Mouse (Mus musculus) gastrocnemius, postnatal 25 days (tissue): ENCODE measurements around the gene Grip1. TPM values are rescaled to one million over a fixed set of nuclear protein-coding genes. Genes with fewer than 3 reads are reported as not detected.

Source experiments
- DNase-seq: peaks from one replicate; pipeline ENCODE4 v3.0.0; 2022
- total RNA-seq, 2 experiments: library from RNA; stranded (reverse); gene quantifications; 1 replicate in 1 of 2; 2 replicates in 1 of 2; pipeline ENCODE4 v1.2.3; 2021

Grip1 gene
- total RNA-seq, 2 experiments from 2014 or later, result 0.08 TPM; not detected in 1

DNA sequence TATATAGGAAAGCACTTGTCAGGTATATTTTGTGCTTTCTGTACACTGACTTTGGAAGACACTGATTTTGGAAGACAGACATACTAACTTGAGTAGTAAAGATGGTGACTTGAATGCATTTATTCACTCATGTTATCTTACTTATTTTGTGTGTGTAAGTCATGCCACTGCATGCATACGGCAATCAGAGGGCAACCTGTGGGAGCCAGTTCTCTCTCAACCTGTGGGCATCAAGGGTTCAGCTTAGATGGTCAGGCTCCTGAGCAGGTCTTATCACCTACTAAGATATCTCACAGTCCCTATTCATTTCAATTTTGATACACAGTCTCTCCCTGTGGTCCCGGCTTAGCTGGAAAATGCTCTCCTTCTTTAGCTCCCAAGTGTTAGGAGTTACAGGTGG is 5.4 kb downstream of the Grip1 start:
- DNase-seq, result no peak

DNA sequence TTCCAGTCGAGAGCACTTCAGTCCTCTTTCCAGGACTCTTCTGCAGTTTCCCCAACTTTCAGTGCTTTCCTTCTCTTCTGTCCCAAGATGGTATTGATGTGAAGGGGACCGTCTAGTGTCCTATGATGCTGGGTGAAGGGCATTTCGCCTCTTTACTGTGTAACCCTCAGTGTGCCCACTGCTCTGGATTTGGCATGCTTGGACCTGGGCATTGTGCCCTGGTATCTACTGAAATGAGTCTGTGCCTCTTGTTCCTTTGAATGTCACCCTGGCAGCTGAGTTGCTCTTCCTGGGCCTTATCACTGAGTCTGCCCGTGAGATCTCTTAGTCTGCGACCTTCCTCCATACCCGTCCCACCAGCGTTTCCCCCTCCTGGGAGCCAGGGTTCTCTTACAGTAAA is 9.7 kb downstream of the Grip1 start:
- DNase-seq, result no peak

DNA sequence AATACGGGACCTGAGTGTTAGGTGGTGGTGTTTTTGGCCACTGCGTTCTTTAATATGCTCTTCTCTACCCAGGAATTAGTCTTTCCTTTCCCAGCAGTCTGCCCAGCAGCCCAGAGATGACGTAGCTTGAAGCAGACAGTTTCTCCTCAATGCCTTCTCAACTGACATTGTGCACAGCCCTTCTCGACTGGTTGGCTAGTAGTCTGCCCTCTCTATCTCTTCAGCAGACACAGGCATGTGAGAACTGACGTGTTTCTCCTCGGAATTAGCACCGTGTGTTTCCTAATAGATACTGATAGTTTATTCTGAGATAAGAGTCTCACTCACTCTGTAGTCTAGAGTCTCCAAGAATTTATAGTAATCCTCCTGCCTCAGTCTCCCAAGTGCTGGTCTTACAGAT is 10.2 kb downstream of the Grip1 start:
- no peak for DNase-seq

DNA sequence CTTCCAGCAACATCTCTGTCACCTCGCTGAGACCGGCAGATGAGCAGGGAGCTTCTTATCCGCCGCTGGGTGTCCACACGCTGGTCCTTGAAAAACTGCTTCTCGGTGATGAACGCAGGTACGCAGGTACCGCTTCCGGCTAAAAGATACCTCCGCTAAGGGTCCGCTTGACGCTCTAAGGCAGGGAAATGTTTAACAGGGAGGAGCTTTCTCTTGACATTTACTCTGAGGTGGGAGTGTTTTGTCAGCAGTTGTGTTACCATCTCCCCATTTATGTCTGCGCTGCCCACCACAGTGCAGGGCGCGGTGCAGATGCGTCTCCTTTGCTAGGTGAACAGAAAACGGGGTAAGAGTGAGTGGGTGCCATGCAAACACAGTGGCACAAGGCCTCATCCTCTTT is 14.3 kb downstream of the Grip1 start:
- DNase-seq, result no peak

DNA sequence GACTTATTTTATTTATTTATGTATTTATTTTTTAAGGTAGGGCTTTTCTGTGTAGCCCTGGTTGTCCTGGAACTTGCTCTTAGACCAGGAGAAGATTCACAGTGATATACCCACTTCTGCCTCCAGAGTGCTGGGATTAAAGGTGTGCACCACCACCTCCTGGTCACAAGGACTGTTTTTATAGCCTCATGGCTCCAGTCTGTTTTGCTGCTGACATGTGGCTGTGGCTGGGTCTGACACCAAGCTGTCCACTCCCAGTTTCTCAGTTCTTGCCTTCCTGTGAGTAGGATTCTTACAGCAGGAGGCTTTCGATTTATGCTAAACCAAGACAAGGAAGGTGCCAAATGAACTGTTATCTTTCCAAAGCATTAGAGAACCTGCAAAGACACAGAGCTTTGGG is 16.5 kb downstream of the Grip1 start:
- DNase-seq, result no peak

DNA sequence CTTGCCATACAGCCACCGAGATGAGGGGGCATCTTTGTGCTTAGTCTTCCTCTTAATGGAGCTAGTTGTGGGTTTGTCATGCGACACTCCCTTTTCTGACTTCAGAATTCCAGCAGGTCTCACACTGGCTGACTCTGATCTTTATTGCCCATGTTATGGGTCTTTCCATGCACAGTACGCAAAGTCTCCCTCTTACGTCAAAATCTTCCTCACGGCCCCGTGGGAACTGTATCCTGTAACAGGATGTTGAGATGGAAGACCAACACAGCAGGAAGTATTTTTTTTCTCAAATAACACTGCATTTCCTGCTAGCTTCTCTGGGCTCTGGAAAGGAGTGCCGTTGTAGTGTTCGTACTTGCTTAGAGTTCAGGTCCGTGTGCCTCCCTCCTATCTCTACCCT is 21.5 kb downstream of the Grip1 start:
- no peak for DNase-seq

DNA sequence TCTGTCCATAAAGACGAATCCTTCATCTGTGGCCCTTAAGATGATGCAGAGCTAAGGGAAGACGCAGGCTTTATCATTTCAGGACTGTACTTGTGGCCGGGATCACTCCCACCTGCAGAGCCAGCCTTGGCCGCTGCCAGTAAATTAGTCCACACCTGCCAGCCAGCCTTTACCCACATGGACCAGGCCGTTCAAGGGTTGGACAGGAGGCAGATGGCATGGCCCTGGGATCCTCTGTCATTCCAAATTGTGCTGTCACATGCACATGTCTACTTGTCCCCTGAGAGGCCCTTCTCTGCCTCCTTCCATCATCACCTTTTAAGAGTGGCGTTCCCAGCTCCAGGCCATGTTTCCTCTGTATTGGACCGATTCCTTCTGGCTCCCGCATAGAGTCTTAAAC is 24.0 kb downstream of the Grip1 start:
- DNase-seq, result no peak

DNA sequence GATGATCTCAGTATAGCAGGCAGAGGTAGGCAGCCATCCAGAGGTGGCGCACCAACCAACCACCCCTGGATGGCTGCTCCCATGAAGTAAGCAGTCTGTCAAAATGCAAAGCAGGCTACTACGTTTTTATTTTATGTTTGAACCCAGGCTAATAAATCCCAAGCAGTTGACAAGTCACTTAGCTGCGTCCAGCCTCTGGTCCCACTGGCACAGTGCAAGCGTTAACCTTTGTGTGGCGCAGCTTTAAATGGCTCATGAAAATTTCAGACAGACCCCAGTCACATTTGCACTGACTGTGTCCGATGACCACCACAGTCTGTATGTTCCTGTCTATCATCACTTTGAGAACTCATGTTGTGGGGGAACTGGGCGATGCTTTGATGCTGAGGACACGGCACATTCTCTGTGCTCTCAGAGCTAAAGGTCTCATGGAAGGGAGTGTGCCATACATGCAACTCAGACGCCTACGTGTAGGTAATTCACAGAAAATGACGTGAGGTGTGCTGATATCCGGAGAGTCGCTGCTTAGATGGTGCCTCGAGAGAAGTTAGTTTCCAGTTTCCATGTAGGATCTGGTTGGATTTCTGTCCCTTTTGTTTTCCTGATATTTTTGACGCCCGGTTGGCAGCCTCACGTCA is 29.6 kb downstream of the Grip1 start:
- DNase-seq, result no peak

DNA sequence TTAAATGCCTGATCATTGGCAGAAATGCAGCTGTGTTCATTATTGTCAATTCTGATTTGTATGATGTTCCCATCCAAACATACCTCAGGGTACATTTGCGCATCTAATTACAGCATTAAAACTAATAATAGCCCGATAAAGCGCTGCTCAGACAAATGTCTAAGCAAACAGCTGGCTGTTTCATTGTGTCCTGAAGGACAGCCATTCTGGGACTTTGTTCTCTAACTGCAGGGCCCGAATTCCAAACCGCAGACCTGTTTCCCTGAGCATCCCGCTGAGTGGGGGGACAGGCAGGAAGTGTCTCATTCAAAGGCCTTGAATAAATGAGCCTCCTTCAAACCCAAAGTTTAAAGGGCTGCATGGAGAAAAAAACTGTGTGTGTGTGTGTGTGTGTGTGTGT is 30.1 kb downstream of the Grip1 start:
- DNase-seq, result no peak

DNA sequence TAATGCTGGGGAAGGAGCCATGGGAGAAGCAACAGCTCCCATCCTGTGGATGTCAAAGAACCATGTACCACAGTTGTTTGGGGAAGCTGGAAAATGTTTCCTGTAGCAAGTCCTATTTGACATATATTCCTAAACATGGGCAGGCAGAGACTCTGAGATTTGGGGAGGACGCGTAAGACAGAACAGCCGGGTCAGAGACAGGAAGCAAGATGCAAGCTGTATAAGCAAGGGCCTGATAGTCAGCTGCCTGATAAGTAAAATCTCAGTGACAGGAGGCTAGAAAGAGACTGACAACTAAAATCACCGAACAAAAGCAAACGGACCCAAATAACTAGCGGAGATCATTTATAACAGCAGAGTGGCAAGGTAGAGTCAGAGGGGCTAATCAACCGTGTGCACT is 33.3 kb downstream of the Grip1 start:
- DNase-seq, result no peak

DNA sequence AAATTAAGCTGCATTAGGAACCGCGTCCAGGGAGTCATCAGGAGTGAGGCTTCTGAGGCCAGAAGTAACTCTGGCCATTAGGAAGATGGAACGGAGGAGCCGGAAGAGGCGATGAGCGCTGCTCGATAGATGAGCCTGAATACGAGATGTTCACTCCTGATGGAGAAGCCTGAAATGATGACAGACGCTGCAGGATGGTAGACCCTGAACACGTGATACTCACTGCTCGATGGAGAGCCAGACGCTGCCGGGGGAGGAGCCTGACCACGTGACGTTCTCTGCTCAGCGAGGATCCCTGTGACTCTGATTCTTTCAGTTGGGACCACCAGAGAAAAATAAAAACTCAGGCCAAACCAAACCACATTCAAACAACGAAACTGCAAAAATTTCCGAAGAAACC is 37.2 kb downstream of the Grip1 start:
- DNase-seq, result no peak

DNA sequence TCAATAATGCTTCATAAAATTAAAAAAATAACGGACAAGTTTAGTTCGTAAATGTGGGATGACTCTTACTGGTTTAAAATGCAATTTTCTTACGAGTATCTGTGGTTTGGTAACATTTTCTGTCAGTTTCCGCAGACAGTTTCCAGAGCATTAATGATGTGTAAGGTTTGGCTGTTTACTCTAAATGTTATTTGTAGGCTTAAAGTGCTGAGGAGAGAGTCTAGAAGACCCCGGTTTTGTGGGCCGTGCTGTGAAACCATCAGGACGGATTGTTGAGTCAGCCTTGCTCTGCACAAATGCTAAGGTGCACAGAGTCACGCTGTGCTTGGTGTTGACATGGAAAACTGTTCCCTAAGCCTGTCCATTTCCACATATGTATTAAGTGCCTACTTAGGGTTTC is 41.7 kb downstream of the Grip1 start:
- no peak for DNase-seq

DNA sequence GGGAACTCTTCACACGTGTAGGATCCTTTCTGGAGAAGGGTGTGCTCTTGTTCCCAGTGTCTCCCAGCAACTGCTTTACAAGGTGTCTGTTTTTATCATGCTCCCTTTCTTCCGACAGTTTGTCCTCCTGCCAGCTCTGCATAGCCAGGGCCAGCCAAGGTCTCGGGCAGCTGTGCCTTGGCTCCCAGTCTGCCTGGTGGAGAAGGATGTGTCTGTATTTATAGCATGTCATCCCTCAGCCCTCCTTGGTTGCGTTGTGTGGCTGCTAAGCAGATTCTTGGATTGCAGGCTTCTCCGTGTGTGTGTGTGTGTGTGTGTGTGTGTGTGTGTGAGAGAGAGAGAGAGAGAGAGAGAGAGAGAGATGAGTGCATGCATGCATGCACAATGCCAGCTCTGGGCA is 42.6 kb downstream of the Grip1 start:
- DNase-seq, result peak; percentile 46

DNA sequence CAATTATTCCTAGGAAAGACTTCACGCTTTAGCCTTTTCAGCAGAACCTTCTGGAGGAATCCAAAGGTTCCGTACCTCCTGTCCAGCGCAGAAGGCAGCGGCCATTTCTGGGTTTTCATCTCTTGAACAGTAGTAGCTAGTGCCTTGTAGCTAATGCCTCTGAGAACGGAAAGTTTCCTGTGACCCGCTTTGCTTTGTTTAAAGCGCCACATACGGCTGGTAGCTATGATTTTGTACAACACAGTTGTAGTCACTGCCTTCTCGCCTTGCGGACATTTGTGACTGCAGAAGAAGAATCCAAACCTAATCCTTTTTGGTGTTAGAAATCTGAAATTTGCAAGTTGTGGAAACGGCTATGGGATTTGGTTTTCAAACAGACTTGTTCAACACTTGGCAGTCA is 68.1 kb downstream of the Grip1 start:
- no peak for DNase-seq

DNA sequence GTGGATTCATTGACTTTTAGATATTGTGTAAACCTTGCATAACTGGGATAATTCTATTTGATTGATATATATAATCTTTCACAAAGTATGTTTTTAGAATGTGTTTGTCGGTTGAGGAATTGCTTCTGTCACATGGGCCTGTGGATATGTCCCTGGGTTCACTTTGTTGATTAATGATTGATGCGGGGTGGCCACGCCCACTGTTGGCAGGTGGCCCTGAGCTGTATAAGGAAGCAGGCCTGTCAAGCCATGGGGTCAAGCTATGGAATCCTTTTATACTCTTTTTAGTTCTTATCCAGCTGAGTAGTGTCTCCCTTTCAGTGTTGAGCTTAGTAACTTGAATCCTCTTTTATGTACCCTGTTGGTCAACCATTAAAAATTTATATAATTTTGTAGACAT is 72.1 kb downstream of the Grip1 start:
- no peak for DNase-seq

DNA sequence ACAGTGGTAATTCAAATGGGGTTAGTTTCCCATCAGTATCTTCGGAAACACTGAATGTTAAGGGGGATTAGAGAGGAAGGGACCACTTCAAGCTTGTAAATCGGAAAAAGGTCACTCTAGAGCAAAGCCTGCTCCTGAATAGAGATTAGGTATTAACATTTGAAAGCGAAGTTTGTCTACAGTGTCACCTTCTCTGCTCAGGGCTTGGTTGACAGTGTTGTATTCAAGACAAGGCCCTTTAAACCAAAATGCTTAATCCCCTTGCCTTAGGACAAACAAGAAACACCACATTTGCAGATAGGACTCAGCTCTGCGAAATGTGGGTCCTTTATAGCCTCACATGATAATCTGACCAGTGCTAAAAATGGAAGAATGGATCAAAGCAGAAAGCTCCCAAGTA is 81.2 kb downstream of the Grip1 start:
- no peak for DNase-seq

DNA sequence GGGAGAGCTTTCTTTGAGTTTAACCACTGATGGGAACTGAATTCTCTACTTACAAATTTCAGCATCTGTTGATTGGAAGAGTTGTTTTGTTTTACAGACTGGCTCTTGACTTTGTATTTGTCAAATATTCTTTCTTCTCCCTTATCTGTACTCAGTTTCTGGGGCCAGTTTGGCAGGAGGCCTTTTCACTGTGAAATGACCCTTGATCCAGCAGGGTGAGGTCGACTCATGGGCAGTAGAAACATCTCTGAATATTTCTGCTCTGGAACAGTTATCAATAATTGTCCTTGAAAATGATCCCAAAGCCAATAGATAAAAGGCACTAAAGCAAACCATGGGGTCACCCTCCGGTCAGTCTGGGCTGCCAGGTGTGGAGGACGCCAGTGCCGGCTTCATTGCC is 88.0 kb downstream of the Grip1 start:
- no peak for DNase-seq

DNA sequence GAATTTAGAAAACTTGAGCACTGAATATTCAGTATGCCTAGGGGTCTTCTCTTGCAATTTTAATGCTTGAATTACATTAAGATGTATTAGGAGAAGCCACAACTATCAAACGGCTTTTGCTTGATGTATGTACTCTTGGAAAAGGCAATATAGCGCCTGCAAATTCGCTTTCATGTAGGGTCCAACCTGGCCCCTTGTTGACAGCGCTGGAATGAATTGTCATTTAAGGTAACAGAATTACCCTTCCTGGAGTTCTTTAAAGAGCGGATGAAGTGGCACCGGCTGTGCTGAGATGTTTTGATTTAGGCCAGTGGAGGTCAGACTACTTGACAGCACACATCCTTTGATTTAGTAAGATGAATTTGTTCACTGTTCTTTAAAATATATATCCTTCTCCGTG is 90.1 kb downstream of the Grip1 start:
- DNase-seq, result no peak

DNA sequence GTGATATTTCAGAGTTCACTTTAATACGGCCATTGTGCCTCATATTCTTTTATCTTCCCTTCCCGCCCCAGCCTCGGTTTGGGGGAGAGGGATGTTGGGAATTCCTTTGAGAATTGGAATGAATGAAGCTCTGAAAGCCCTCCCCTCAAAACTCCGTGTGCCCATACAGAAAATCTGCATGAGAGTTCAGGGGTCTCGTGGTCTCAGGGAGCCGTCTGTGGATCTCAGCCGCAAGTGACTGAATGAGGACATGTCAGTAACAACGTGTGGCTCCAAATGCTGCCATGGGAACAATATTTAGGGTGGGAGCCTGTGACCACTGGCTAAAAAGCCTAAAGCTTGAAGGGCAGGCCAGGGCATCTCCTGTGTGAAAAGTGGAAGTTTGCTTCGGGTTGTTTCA is 91.1 kb downstream of the Grip1 start:
- DNase-seq, result no peak

DNA sequence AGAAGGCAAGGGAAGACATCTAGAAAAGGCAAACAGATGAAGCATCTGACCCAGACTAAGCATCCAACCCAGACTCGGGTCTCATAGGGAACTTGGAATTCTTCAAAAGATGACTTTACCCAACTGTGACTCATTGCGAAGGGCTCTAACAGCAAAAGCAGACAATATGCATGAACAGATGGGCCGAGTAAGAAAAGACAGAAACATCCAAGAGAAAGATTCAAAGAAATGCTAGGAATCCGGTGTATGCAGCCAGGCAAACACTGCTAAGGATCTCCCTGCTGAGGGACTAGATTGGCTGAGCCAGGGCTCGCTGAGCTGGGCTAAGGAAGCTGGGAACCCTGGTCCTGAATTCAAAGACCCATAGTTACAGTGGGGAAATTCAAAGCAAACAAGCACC is 94.2 kb downstream of the Grip1 start:
- no peak for DNase-seq

DNA sequence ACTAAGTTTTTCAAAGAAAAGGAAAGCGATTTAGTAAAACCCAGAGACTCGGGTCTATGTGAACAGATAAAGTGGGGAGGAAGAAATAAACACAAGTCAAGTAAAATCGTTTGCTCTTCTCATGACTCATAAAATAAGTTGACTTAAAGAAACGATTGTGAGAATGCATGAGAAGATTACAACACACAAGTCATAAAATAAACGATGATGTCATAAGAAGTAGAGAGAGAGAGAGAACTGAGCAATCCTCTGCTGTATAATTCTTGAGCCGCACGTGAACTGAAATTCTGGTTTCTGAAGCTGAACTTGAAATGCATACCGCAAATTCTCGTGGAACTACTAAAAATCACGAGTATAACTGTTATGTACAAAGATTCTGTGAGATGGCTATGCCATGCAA is 95.1 kb downstream of the Grip1 start:
- no peak for DNase-seq

DNA sequence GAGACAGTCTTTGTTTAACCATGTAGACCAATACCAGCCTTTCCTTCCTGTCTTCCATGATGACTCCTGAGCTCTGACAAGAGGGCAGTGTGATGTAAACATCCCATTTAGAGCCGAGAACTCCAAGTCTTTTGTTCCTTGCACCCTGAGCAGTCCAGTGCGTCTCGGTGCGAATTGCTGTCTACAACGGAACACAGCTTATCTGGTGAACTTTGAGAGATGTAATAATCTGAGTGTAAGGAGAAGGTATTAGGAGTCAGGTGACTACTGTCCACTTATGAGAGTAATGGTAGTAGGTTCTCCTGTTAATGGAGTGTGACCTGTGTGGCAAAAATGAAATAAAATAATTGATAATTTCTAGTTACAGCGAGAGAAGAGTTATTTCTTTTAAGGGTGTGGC is 97.0 kb downstream of the Grip1 start:
- DNase-seq, result no peak

DNA sequence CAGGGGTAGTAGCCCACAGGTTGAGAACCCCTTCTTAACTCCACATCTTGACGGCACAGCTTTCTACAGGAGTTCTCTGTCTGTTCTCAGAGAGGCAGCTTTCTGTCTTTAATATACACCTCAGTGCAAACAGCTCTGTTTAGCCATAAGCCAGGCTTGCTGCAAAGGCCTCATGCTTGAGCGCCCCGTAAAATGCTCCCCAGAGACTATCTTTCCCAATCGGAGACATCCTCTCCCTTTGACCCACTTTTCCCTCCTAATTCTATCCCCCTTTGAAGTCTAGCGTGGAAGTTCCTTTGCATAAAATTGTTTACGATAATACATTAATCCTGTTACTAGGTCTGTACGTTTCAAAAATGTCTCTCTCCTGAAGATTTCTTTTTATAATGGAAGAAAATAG is 102.7 kb downstream of the Grip1 start:
- DNase-seq, result no peak

DNA sequence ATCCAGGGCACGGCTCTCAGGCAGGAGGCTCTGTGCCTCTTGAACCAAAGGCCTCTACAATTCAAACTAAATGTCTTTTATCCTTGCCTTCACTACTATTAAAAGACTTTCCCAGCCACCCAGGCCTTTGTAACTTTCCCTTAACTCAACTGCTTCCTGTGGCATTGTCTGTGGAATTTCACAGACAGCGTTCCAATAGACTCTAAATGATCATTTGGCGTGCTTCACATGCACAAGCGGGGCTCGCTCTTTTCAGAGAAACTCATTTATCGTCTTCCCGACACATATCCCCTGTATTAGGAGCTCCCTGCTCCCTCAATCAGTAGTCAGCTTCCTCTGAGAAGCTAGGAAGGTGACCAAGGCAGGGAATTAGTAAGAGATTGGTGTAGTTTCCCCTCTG is 104.8 kb downstream of the Grip1 start:
- DNase-seq, result no peak

DNA sequence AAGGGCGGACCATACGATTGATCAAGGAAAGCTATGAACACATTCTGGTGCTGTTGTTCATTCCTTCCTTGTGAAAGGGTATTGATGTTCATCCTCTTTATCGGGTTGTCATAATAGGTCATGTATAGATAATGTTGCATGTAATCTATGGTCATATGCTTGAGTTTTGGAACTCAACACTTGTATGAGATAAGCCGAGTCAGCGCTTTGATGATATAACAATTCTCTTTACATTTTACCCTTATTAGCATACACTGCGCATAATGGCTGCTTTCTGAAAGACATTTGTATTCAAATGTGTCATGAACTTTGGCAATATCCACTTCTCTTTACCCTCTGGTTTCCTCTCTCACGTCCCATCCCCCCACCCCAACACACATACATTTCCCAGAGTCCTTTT is 111.2 kb downstream of the Grip1 start:
- DNase-seq, result no peak
